Mouse (Mus musculus) neutrophil, adult 59 days (primary cell): Measurements from ENCODE around the gene Mdp1. TPM values are rescaled to one million over a fixed set of nuclear protein-coding genes. Genes with fewer than 3 reads are reported as not detected.

Experiments used
- total RNA-seq, 2 experiments: library from RNA; stranded (reverse); gene quantifications; 1 replicate in 1 of 2; 2 replicates in 1 of 2; pipeline ENCODE4 v1.2.4; 2023

Mdp1 gene
- total RNA-seq: 10 to 100 TPM; 13.2 to 13.9 TPM

DNA sequence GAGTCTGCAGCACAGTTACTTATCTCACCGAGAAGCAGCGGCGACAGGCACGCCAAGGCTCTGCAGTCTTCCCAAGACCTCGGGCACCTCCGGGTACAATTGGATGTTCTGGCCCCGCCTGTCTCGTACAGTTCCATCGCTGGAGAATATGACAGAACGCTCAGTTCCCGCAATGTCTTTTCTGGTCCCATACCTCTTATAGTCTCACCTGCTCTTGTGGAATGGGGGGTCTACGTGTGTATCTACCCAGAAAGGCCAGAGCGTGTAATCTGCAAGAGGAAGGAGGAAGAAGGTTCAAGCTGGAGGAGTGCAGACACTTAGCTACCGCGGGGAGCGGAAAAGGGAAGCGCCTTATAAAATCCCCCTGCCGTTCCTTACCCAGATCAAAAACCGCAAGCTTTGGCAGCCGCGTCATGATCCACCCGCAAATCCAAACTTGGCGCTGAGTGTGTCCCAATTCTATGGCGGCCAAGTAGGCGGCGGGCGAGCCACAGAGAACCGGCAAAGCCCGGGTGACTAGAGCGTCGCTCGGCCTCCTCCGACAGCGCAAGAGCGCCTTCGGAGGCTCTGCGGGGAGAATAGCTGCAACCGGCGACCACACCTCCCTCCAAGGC is at the start of gene Mdp1:
TSS of gene Mdp1 (minus strand) at position 549 of the 614 bp plus-strand sequence.

DNA sequence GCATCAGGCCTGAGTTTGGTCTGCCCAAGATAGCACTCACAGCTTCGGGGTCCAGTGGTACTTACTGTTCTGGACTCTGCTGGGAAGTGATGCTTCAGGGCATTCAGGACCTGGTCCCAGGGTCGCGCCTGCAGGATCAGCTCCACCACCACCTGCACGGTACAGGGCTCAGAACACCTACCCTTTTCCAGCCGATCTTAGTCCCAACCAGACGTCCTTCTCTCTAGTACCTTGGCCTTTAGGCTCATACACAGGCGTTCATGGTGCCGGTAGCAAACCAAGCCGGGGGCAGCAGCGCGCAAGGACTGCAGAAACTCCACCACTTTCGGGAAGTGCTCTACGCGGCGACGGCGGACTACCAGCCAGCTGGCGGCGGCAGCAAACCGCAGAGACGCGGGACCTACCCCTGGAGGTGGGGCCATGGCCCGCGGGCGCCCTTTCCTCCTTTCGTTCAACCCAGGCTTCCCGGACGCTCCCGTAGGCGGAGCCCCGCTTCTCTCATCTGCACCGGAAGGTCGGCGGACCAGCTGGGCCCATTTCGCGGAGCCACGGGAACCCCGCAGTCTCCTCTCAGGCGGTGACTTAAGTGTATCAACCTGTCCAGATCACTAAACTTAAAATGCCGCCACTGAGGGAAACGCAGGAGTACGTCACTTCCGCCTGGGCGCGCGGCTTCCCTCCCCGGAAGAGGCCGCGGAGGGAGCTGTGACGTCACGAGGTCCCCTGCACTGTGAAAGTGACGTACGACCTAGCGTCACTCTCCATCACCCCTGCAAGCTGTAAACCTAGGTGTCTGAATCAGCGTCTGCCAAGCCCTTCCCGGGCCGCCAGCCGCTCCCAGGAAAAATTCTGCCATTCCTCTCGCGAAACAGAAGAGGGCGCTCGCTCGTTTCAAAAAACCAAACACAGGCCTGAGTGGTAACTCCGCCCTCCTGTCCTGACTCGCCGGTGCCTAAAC is 21.1 kb upstream of the Mdp1 start, which contains the start of gene Tinf2:
TSS of gene Tinf2 (minus strand) at position 661 of the 958 bp plus-strand sequence.

DNA sequence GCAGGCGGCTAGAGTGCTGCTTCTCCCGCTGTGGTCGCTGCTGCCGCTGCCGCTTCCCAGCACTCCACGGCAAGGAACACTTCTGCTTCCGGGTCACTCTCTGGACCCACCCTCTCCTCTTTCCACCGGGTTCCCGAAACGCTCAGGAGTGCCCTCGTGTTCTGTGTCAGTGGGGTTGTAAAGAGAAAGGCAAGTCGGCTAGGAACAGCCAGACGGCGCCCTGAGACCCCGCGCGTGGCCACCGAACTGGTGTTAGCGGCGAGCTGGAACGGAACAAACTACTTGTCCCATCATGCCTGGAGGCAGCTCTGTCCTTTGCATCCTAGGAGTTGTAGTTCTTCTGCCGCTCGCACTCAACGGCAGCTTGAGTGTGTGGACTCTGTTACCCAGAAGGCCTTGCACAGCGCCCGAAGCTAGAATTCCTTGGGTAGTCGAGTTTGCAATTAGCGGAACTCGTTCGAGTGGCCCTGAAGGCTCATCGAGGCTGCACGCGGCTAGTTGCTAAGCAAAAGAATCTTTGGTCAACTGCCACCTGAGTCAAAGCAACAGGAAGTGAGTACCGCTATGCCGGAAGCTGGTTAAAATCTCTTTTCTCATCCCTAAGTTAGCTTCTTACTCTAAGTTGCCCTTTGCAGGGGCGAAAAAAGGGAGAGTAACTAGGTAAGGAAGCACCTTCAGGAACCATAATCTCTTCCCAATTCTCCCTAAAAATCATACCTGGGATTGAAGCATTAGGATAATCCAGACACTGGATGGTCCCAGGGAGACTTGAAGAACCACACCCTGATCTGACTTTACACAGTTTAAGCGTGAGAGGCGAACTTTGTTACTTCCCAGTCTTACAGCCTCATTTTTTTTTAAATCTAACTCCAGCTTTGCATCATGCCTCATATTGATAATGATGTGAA is 11.8 kb upstream of the Mdp1 start, which contains the start of the genes Gmpr2 and Nedd8:
TSS of gene Gmpr2 (plus strand) at position 109 of the 908 bp plus-strand sequence.
TSS of gene Nedd8 (minus strand) at position 292 of the 908 bp plus-strand sequence.

DNA sequence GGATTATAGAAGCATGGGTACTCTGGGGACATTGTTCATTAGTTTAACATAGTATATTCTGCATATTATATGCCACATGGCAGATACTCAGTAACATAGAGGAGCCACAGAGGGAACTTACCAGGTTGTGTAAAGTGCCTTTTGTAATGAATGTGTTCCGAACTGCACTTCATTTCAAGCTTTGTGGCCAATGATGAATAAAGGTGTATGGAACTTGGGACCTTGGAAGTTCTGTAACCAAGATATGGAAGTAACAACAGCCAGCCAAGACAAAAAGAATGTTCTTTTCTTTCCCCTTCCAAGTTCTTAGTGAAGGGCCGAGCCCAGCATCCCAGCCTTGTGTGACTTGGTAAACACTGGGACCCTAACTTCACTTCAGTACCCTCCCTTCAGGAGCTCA is 10.4 kb downstream of the Mdp1 start, which contains the start of gene Tssk4:
TSS of gene Tssk4 (plus strand) at position 301 of the 400 bp plus-strand sequence.

DNA sequence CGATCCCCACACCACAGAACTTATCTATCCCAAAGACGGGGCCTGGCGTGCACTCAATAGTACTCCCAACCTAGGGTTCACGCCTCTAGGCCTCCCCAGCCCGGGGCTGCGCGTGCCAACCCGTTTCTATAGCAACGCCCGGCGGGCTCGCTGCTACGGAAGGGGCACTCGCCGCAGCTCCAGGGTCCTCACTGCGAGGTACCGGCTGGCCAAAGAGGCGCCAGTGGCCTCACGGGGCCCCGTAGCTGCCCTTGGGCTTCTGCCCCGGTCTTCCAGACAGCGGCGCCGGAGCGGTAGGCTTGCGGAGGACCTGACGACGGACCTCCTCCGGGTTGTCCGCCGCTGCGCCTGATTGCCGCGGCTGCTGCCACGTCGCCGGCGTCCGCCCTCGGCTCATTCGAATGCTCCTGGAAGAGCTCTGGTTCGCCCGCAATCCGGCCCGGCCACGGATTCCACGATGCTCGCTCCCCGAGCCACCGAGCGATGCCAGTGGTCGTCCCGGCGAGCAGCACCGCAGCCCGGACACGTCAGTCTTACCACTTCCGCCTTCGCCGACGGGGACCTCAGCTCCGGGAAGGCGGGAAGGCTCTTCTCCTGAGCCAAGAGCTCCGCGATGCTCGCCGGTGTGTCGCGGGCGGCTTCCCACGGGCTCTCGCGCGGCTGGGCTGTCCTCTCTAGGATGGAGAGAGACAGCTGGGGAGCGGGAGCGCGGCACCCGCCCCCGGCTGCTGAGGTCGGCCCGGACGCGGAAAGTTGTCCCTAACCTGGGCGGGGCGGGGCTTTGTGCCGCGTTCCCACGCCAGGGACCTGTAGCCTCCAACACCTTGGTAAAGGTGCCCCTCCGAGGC is 17.0 kb downstream of the Mdp1 start, which contains the start of gene Tm9sf1:
TSS of gene Tm9sf1 (minus strand) at position 747 of the 848 bp plus-strand sequence.

DNA sequence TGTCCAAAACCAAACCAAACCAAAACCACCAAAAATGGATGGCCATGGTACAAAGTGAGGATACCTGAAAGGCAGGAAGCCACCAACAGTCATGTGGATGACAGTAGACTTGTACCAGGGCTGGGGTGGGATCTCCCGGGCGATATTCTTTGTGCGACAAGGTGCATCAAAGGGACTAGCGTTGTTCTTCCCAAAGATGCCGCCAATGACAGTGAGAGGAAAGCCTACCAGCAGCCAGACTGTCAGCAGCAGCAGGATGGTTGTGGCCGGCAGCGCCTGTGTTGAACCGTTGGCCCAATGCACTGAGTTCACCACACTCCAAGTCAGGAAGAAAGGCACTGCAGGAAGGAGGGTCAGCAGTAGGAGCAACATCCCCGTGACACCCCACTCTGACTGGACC is 22.5 kb downstream of the Mdp1 start, which contains the start of gene Gm49378:
TSS of gene Gm49378 (minus strand) at position 101 of the 400 bp plus-strand sequence.

DNA sequence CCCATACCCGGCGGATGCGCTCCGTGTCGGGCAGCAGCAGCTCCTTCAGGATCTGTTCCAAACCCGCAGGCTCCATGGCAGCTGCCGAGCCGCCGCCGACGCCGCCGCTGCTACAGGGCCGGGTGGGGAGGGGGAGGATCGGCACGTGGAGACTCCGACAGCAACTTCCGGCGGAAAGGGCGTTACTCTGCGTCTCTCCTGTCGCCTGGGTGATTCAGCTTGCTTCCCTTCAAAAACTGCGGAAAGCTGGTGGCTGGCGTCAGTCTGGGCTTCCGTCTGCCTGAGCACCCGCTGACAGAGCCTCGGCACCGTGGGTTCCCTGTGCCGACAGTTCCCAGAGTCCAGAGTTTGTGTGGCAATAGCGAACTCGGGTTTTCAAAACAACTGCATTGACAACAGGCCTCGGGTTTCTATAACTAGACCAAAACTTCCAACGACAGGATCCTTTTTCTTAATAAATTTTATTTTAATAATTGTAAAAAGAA is 24.7 kb downstream of the Mdp1 start, which contains the start of gene Ipo4:
TSS of gene Ipo4 (minus strand) at position 435 of the 485 bp plus-strand sequence.

DNA sequence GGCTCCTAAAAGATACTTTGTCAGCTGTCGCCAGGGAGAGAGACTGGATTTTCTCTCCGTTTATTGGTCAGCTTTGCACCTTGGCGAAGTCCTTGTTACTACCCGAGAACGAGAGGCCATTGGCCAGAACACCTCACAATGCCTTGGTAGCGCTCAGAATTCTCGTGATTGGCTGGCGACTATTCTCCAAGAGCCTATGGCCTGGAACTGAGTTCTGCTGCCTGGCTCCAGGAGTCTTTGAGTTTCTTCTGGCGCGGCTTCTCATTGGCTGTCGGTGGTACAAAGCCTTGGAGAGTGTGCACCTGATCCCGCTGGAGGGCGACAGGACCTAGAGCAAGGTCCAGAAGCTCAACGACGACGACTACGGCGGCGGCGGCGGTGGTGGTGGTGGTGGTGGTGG is 42.5 kb downstream of the Mdp1 start, which contains the start of gene Rec8:
TSS of gene Rec8 (plus strand) at position 216 of the 400 bp plus-strand sequence.

Other genes with a start within 250 kb of the Mdp1 start
- 10 to 100 TPM; 16.0 to 20.8 TPM for gene Dhrs4, start 181.8 kb downstream of the Mdp1 start, total RNA-seq
- under 1 TPM; 0.22 to 0.42 TPM for gene Carmil3, start 169.9 kb downstream of the Mdp1 start, total RNA-seq
- not detected for gene Cpne6, start 150.1 kb downstream of the Mdp1 start, total RNA-seq
- gene Nrl, start 135.5 kb downstream of the Mdp1 start, total RNA-seq: not detected
- gene Pck2, start 120.2 kb downstream of the Mdp1 start, total RNA-seq: 10 to 100 TPM; 25.2 to 30.4 TPM
- 10 to 100 TPM; 51.8 to 54.8 TPM for gene Dcaf11, start 100.5 kb downstream of the Mdp1 start, total RNA-seq
- gene A730061H03Rik, start 100.1 kb downstream of the Mdp1 start, total RNA-seq: 1 to 10 TPM; 1.9 to 3.3 TPM
- not detected for gene Fitm1, start 84.9 kb downstream of the Mdp1 start, total RNA-seq
- gene Psme1, start 82.4 kb downstream of the Mdp1 start, total RNA-seq: 100 to 1,000 TPM; 138 to 143 TPM
- 1 to 10 TPM; 4.4 to 5.9 TPM for gene Emc9, start 75.2 kb downstream of the Mdp1 start, total RNA-seq
- 100 to 1,000 TPM; 180 to 210 TPM for gene Psme2, start 69.4 kb downstream of the Mdp1 start, total RNA-seq
- 10 to 100 TPM; 57.6 to 74.7 TPM for gene Rnf31, start 68.8 kb downstream of the Mdp1 start, total RNA-seq
- gene Irf9, start 56.9 kb downstream of the Mdp1 start, total RNA-seq: 10 to 100 TPM; 42.3 to 50.1 TPM
- gene Rec8, start 42.5 kb downstream of the Mdp1 start, total RNA-seq: 1 to 10 TPM in 1 of 2 experiments, not detected in 1; 1.3 TPM
- gene Ipo4, start 24.6 kb downstream of the Mdp1 start, total RNA-seq: 10 to 100 TPM; 10.7 to 12.2 TPM
- 1 to 10 TPM in 1 of 2 experiments, under 1 TPM in 1; 0.79 to 2.4 TPM for gene Gm49378, start 22.6 kb downstream of the Mdp1 start, total RNA-seq
- 10 to 100 TPM; 34.3 to 37.8 TPM for gene Tm9sf1, start 16.7 kb downstream of the Mdp1 start, total RNA-seq
- gene Tssk4, start 10.3 kb downstream of the Mdp1 start, total RNA-seq: 1 to 10 TPM; 1.6 to 2.0 TPM
- gene Gmpr2, start 11.4 kb upstream of the Mdp1 start, total RNA-seq: 10 to 100 TPM; 15.8 to 16.6 TPM
- gene Nedd8, start 11.6 kb upstream of the Mdp1 start, total RNA-seq: 100 to 1,000 TPM; 154 to 173 TPM
- gene Tinf2, start 21.3 kb upstream of the Mdp1 start, total RNA-seq: 10 to 100 TPM; 53.2 to 64.0 TPM
- 1 to 10 TPM in 1 of 2 experiments, under 1 TPM in 1; 0.71 to 1.4 TPM for gene Tgm1, start 53.4 kb upstream of the Mdp1 start, total RNA-seq
- gene Rabggta, start 61.8 kb upstream of the Mdp1 start, total RNA-seq: 10 to 100 TPM; 23.8 to 27.4 TPM
- 10 to 100 TPM; 53.1 to 63.6 TPM for gene Dhrs1, start 85.2 kb upstream of the Mdp1 start, total RNA-seq
- gene Nop9, start 85.2 kb upstream of the Mdp1 start, total RNA-seq: 10 to 100 TPM; 19.3 to 28.9 TPM
- under 1 TPM in 1 of 2 experiments, not detected in 1; 0.53 TPM for gene Cideb, start 98.0 kb upstream of the Mdp1 start, total RNA-seq
- under 1 TPM; 0.79 to 0.84 TPM for gene Ltb4r2, start 100.9 kb upstream of the Mdp1 start, total RNA-seq
- gene Ltb4r1, start 105.5 kb upstream of the Mdp1 start, total RNA-seq: 100 to 1,000 TPM; 203 to 224 TPM
- gene Adcy4, start 123.6 kb upstream of the Mdp1 start, total RNA-seq: under 1 TPM; 0.36 to 0.51 TPM
- 10 to 100 TPM; 29.1 to 40.3 TPM for gene Ripk3, start 128.4 kb upstream of the Mdp1 start, total RNA-seq
- gene Nfatc4, start 162.6 kb upstream of the Mdp1 start, total RNA-seq: not detected
- 1 to 10 TPM; 2.3 to 2.8 TPM for gene Nynrin, start 193.5 kb upstream of the Mdp1 start, total RNA-seq
- gene Cbln3, start 223.9 kb upstream of the Mdp1 start, total RNA-seq: under 1 TPM; 0.47 to 0.68 TPM
- 10 to 100 TPM; 79.3 to 82.3 TPM for gene Khnyn, start 224.4 kb upstream of the Mdp1 start, total RNA-seq
- 1 to 10 TPM; 1.7 to 3.6 TPM for gene Sdr39u1, start 239.8 kb upstream of the Mdp1 start, total RNA-seq